Mouse (Mus musculus): ENCODE measurements at regions not wholly inside any gene's neighbourhood (a gene's known extent, or its start where the extent isn't known, plus 50 kb on each side); places are given as distances from the start of the nearest gene placed in this dataset.
A peak's percentile ranks its signal among the peaks of the same experiment; 100 is the strongest.

- DNase-seq (ENCODE audit: low spot score) = no peak
Observed at GRCm38 (mm10) chr2:169133855-169134254, 178.5 kb upstream of the Zfp64 start.

GRCm38 (mm10) chr2:169125476-169125875 is 170.1 kb upstream of the Zfp64 start:
- no peak for DNase-seq (ENCODE audit: low spot score)

DNA sequence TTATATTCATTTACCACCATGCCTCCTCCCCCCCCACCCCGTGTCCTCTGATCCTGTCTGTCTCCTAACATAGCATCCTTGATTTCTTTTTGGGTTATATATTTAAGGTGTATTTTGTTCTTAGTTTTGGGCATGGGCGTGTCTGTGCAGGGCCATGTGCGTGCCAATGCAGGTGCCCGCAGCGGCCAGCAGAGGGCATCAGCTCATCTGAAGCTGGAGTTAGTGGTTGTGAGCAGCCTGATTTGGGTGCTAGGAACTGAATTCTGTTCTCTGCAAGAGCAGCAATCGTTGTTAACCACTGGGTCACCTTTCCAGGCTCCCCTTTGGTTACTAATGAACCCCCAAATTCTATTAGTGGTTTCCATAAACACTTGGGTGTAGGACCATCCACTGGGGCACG is 167.5 kb upstream of the Zfp64 start:
- no peak for DNase-seq (ENCODE audit: low spot score)

DNA sequence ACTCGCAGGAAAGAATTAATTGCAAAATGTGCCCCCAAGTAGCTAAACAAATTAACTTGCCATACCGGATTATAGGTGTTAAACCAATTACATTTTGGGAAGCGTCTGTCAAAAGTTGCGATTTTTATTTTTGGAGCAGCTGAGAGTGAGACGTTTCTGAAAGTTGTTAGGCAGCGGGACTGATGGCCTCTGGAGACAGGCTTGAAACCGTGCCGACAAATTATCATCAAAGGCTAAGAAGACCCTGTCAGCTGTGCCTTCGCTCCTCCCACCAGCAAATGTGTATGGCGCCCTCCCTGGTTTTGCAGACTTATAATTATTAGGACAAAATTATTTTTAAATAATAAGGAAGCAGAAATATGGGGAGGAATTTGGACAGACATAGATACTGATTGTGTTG is 161.5 kb upstream of the Zfp64 start:
- no peak for DNase-seq (ENCODE audit: low spot score)

DNA sequence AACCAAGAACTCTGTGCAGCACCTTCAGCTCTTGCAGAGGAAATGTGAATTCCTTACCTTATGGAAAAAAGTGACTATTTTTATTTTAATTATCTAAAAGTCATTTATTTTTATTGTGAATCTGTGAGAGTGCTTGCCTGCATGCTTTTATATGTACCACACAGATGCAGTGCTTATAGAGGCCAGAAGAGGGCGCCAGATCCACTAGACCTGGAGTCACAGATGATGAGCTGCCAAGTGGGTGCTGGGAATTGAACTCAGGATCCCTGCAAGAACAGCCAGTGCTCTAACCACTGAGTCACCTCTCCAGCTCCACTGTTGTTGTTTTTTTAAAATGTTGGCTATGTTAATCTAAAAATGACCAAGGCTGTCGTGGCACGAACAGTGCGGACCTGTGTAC is 153.7 kb upstream of the Zfp64 start:
- no peak for DNase-seq (ENCODE audit: low spot score)

DNA sequence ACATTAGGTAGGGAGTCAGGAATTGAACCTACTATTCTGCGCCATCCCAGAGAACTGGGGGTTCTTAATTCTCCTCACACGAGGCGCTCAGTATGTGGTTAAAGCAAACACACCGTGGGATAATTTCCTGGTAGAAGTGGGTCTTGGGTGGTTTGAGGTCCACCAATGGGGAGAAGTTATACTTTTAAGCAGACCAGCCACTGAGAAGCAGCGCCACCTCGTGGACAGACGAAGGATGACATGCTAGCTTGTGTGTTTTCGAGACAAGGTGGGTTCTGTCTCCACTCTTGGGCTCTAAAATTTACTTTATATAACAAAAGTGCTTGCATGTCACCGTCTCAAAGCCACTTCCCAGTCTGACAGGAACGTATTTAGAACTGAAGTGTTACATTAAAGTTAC is 152.7 kb upstream of the Zfp64 start:
- peak; percentile 69 for DNase-seq (ENCODE audit: low spot score)

DNA sequence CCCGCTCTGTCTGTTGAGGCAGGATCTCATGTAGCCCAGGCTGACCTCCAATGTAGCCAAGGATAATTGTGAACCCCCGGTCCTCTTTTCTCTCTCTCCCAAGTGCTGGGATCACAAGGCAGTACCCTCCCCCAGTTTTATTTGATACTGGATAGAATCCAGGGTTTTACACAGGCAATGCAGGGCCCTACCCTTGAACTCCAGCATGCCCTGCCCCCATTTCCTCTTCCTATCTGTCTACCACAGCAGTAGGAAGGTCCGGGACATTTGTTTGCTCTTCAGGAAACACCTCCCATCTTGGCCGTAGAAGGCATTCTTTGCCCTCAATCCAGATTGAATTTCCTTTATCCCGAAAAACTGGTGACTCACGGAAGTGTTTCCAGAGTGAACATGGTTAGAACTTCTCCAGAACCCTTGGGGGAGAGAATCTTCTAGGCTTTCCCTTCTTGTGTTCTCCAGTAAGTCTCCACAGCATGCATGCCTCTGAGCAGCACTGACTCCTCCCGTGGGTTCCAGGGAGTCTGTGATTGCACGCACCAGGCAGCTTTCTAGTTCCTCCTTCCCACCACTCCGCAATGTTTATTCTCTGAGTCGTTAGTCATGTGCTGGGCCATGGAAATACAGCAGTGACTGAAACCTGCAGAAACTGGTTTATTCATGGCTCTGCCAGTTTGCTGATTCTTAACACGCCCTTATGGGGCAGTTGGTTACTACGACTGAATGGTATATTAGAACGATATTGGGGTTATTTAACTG is 146.3 kb upstream of the Zfp64 start:
- DNase-seq (ENCODE audit: low spot score) = no peak

GRCm38 (mm10) chr2:169100516-169100915 is 145.1 kb upstream of the Zfp64 start:
- no peak for DNase-seq (ENCODE audit: low spot score)

DNA sequence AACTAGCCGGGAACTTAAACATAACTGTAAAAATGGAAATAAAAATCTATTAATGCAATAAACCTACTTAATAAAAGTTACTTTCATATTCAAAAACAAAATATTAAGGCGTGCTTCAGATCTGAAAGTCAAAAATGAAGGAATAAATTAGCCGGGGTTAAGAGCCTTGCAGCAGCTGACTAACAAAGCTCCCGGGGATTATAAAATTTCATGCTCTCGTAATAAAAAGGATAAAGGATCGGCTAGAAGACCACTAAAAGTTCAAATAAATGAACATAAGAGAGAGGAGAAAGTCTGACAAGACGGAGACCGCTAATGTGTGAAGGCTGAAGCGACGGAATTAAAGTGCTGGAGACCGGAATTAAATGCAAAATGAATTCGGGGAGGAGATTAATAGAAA is 144.3 kb upstream of the Zfp64 start:
- no peak for DNase-seq (ENCODE audit: low spot score)

DNA sequence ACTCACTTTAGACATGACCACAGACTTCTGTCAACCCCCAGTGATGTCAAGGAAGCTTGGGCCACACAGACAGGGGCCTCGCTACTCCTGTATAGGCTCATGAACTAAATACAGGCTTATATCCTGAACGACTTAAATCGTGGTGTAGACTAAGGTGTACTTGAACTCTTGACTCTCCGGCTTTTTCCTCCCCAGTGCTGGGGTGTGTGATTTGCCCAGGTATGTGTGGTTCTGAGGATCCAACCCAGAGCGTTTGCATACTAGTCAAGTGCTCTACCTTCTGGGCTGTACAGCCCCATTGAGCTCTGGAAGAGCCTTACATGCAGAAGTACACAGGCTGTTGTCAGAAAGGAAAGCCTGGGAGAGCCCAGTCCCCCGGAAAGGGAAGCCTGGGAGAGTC is 143.2 kb upstream of the Zfp64 start:
- DNase-seq (ENCODE audit: low spot score) = no peak

DNA sequence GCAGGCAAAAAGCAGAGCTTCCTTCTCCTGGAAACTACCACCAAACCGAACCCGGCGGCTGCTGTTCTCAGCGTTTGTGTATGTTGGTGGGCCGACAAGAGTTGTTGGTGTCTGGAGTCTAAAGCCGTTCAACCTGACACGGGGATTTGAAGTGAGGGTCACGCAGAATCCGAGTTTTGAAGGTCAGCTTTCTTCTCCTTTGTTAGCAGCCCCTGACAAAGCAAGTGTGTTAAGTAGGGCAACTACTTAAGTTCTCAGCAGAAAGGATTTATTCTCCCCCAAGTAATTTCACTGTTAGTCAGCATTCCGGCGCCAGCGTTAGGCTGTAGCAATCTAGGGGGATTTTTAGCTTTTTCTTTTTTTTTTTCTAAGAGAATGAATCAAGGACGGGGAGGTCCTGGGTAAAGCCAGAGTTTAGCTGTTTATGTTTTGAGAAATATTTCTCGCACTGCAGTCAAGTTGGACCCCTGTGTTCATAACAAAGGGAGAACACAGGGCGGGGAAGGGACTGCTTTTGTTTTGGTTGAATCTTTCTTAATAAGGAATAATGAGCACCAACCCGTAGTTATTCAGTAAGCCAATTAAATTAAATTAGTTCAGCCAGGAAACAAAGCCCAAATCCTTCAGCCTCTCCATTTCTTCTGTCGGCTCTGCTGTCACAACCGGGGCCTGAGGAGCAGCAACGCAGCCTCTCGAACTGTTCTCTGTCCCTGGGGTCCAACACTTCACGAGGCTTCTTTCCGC is 138.8 kb upstream of the Zfp64 start:
- DNase-seq (ENCODE audit: low spot score) = peak; percentile 73

DNA sequence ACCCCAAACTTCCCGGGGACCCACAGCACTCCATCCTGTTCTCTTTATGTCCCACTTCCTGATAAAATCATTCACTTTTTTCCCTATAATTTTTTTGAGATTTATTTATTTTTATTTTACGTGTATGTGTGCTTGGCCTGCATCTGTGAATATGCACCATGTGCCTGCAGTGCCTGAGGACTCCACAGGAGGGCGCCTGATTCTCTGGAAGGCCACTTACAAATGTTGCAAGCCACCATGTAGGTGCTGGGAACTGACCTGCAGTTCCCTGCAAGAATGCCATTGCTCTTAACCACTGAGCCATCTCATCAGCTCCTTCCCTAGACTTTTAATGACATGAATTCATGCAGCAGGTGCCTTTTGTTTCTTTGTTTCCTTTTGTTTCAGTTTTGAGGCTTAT is 134.9 kb upstream of the Zfp64 start:
- no peak for DNase-seq (ENCODE audit: low spot score)

- DNase-seq (ENCODE audit: low spot score) = no peak
Observed at GRCm38 (mm10) chr2:169088870-169089484, 133.6 kb upstream of the Zfp64 start.

GRCm38 (mm10) chr2:169088301-169088700 is 132.9 kb upstream of the Zfp64 start:
- no peak for DNase-seq (ENCODE audit: low spot score)

DNA sequence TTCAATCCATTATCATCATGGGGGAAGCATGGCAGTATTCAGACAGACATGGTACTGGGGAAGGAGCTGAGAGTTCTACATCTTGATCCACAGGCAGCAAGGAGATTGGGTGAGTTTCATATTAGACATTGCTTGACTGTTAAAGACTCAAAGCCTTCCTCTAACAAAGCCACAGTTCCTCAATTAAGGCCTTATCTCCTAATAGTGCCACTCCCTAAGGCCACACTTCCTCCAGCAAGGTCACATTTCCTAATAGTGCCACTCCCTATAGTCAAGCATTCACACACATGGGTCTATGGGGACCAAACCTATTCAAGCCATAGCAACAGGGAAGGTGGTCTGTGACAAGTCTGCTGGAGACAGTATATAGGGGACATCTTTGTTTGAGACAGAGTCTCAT is 115.9 kb upstream of the Zfp64 start:
- no peak for DNase-seq (ENCODE audit: low spot score)

DNA sequence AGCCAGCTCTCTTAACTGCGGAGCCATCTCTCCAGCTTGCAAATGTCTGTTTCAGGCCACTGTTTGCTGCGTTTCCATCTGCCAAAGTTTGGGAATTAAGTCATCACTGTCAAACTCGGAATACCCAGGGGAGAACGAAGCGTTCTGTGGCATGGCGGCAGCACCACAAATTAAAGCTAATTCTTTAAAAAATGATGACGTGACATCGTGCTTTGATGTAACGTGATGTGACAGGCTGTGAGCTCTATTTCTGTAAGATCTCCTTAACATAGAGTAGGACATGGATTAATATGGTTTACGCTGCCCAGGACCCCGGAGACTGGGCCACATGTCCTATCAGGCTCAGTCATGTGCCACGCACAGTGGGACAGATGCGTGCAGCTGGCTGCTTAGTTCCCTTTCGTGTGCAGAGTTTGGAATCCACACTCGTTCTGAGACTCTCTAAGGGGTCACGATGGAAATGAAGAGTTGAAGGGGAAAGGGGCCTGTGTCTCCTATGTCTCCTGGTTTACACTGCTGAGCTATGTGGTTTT is 109.8 kb upstream of the Zfp64 start:
- peak; percentile 11 for DNase-seq (ENCODE audit: low spot score)

DNA sequence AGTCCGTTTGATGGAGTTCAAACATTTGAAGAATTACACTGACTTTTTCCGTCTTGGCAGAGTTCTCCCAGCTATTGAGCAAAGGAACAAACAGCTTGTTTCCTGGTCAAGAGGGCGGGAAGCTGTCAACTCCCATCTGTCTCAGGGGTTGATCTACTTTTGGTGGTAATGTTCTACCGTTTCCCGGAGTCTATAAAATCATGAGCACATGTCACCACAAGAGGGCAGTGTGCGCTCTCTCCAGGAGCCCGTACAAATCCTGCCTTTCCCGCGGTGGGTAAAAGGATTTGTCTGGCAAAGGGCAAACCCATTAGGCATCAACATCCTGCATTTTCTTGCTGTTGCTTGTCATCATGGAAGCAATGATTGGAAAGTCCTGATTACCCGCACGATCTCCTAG is 106.1 kb upstream of the Zfp64 start:
- peak; percentile 97 for DNase-seq (ENCODE audit: low spot score)

DNA sequence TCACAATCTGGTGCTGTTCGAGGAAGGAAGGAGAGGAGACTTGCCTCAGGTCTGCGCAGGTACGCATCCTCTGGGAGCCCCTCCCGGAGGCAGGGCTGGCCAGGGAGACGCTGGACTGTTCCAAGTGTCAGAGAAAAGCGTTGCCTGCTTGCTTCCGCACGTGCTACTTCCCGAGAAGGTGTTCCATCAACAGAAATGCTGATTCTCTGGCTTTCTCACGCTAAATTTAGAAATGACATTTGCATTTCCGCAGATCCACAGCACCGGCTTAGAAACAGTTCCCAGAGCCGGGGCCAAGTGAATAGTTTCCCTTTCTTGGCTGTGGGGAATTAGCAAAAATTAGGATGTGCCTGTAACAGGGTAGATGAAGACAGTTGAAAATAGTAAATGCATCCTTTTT is 105.1 kb upstream of the Zfp64 start:
- no peak for DNase-seq (ENCODE audit: low spot score)

GRCm38 (mm10) chr2:169057831-169058230 is 102.4 kb upstream of the Zfp64 start:
- no peak for DNase-seq (ENCODE audit: low spot score)

GRCm38 (mm10) chr2:169049947-169050346 is 94.6 kb upstream of the Zfp64 start:
- no peak for DNase-seq (ENCODE audit: low spot score)

DNA sequence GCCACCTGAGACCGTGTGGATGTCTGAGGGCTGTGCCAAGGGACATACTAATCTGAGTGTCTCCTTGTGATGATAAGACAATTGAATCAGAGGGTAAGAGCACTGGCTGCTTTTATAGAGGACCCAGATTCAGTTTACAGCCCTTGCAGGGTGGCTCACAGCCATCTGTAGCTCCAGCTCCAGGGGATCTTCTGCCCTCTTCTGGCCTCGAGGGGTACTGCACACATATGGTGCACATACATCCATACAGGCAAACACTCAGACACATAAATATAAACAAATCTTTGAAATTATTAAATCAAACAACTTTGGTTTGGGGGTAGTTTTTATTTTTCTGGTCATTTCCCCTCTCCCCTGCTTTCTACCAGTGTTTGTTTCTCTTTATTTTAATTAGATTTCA is 86.4 kb upstream of the Zfp64 start:
- no peak for DNase-seq (ENCODE audit: low spot score)

DNA sequence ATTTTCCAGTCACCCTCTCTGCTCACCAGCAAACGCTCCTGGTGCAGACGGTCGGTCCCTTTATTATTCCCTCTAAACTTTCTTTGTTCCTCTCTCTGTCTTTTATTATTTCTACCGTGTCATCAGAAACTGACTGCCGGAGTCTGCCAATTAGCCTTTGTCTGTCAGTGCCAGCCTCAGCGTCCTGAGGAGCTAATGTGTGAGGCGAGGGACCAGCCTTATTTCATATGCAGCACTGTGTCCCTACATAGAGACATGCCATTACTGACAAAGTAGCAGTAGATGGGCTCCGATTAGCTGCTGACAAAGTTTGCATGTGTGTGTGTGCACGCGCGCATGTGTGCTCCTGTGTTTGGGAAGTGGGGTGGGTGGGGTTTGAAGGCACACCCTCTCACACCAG is 82.6 kb upstream of the Zfp64 start:
- no peak for DNase-seq (ENCODE audit: low spot score)

GRCm38 (mm10) chr2:169037519-169037918 is 82.1 kb upstream of the Zfp64 start:
- DNase-seq (ENCODE audit: low spot score) = no peak
